Mouse (Mus musculus): ENCODE measurements at regions not wholly inside any gene's neighbourhood (a gene's known extent, or its start where the extent isn't known, plus 50 kb on each side); places are given as distances from the start of the nearest gene placed in this dataset.
"Not testable (repeated sequence)": the region's sequence is repeated elsewhere in the genome, so short reads cannot be mapped to it uniquely, and the experiment has no call there.

GRCm38 (mm10) chr8:126081279-126081678 lies 86.3 kb downstream of the Kcnk1 start:
- no peaks in the 10 kb centered on the region for H3K4me1 ChIP-seq
- no peak overlapping the region for H3K4me2 ChIP-seq (replicated peaks)
- H3K36me3 ChIP-seq = no peaks in the 10 kb centered on the region
- H3K27me3 ChIP-seq (replicated peaks) = no peaks in the 10 kb centered on the region
- no peak overlapping the region for H3K27ac ChIP-seq
- no peak overlapping the region for H3K4me3 ChIP-seq
- H3K9ac ChIP-seq = no peak overlapping the region
- H3K9me3 ChIP-seq = no peaks in the 10 kb centered on the region
- no peak for ATAC-seq (ENCODE audit: low FRiP score, low read depth)

DNA sequence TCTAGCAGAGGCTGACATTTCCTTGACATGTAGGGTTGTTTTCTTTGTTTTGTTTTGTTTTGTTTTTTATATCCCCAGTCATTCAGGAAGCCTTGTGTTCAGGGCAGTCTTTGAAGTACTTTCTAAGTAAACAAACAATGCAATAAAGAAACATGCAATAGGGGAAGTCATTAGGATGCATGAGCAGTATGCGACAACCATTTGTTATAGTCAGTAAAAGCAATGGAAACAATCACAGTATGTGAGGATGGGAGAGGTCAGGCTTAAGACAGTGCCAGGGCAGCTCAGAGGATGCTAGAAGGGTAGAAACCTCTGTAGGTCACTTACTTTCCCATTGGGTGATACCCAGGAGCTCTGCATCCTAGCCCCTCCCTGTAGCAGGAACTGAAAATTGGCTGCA lies 87.9 kb downstream of the Kcnk1 start:
- H3K27me3 ChIP-seq (replicated peaks) = no peaks in the 10 kb centered on the region
- WGBS = 66% methylated on average over 1 of the region's 1 CpGs
- no peaks in the 10 kb centered on the region for H3K9me3 ChIP-seq

DNA sequence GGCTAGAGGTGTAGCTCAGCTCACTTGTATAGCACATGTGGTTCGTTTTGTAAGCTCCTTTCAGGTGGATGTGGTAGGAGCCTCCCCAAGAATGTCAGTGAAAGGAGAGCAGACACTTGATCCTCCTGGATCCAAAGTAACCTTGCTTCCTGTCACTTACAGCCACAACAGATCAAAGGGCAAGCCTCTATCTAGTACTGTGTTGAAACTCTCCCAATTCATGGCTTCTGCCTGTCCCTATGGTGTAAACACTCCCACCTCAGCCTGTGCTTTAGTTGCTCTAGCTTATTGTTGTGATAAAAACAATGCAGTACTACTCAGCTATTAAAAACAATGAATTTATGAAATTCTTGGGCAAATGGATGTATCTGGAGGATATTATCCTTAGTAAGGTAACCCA lies 95.8 kb downstream of the Kcnk1 start:
- Histone ChIP-seq H3K36me3 (no peaks in the 10 kb centered on the region), H3K27me3 (replicated peaks) (no peaks in the 10 kb centered on the region), H3K9me3 (peaks cover 6% of the 10 kb centered on the region), H3K4me1 (no peaks in the 10 kb centered on the region), H3K27ac (no peak overlapping the region), H3K9ac (no peak overlapping the region), H3K4me2 (replicated peaks) (no peak overlapping the region), H3K4me3 (no peak overlapping the region)
- 68% methylated on average over 1 of the region's 1 CpGs for WGBS
- no peak for ATAC-seq (ENCODE audit: low FRiP score, low read depth)

More for the DNA sequence above, 87.9 kb downstream of the Kcnk1 start:
- H3K36me3 ChIP-seq = no peaks in the 10 kb centered on the region
- no peak overlapping the region for H3K4me2 ChIP-seq (replicated peaks)
- no peak overlapping the region for H3K27ac ChIP-seq
- no peak for ATAC-seq (ENCODE audit: low FRiP score, low read depth)
- H3K9ac ChIP-seq = no peak overlapping the region
- H3K4me3 ChIP-seq = no peak overlapping the region
- H3K4me1 ChIP-seq = no peaks in the 10 kb centered on the region

DNA sequence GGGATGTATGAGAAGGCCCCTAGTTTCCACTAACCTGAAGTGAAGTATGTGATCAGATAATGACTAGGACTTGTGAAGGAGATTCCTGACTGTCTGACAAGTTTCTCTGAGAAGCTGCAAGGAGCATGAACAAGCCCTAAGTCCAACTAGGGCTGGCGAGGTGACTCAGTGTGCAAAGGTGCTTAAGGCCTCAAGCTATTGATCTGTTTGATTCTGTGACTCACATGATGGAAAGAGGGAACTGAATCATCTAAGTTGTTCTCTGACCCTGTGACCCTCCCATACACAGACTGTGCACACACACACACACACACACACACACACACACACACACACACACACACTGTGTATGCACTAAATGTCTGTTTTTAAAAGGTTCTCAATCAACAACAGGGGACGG lies 99.0 kb downstream of the Kcnk1 start:
- Histone ChIP-seq H3K27ac (no peak overlapping the region), H3K9me3 (no peaks in the 10 kb centered on the region; the same call in 1 of the 2 replicates), H3K9ac (no peak overlapping the region), H3K27me3 (replicated peaks) (no peaks in the 10 kb centered on the region), H3K4me3 (no peak overlapping the region), H3K4me2 (replicated peaks) (no peak overlapping the region), H3K4me1 (no peaks in the 10 kb centered on the region), H3K36me3 (no peaks in the 10 kb centered on the region)
- ATAC-seq (ENCODE audit: low FRiP score, low read depth) = no peak
- WGBS = 70% methylated on average over 2 of the region's 2 CpGs

DNA sequence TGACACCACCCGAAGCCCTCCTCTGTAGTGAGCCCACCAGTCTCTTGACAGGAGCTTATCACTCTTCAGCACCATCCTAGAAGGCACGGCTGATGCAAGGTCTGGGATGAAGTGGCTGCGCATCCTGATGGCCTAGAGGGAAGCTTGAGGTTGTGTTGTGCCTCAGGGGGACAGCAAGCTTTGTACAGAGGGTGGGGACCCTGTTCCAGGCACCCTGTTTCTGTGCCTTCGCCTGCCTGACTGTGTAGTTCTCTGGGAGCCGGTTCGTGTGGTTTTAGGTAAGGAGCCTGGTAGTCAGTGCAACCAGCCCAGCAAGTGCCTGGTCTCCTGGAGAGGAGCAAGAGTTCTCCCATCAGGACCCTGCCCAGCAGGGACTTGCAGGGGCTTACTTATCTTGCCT lies 101.1 kb downstream of the Kcnk1 start:
- H3K4me3 ChIP-seq = no peak overlapping the region
- H3K27ac ChIP-seq = no peak overlapping the region
- no peaks in the 10 kb centered on the region for H3K36me3 ChIP-seq
- no peak overlapping the region for H3K9ac ChIP-seq
- no peaks in the 10 kb centered on the region for H3K4me1 ChIP-seq
- H3K9me3 ChIP-seq = no peaks in the 10 kb centered on the region
- H3K27me3 ChIP-seq (replicated peaks) = no peaks in the 10 kb centered on the region
- WGBS = 88% methylated on average over 6 of the region's 6 CpGs
- no peak for ATAC-seq (ENCODE audit: low FRiP score, low read depth)
- no peak overlapping the region for H3K4me2 ChIP-seq (replicated peaks)

DNA sequence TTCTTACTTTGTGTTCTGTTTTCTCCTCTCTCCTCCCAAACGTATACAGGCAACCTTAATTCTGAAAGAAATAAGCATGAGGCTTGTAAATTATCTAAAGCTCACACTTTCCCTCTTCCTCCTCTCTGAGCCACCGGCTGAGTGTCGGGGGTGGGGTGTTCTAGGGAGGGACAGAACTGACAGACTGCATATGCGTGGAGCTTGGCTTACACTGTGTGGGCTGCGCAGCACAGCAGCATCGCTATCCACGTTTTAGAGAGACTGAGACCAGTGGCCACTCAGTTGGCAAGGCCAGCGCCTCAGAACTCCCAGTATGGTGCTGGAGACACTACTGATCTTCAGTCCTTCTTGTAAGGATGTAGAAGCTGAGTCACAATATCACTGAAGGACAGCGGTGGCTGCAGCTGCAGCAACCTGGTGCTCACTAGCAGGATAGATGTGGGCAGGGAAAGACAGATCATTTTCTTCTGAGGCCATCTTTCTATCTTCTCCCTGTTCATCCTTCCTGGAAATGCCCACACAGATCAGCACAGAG lies 101.7 kb downstream of the Kcnk1 start:
- no peaks in the 10 kb centered on the region for H3K36me3 ChIP-seq
- no peaks in the 10 kb centered on the region for H3K9me3 ChIP-seq
- no peaks in the 10 kb centered on the region for H3K27me3 ChIP-seq (replicated peaks)
- H3K4me3 ChIP-seq = no peak overlapping the region
- no peak overlapping the region for H3K27ac ChIP-seq
- no peak overlapping the region for H3K4me2 ChIP-seq (replicated peaks)
- no peaks in the 10 kb centered on the region for H3K4me1 ChIP-seq
- H3K9ac ChIP-seq = no peak overlapping the region
- ATAC-seq (ENCODE audit: low FRiP score, low read depth) = no peak
- 73% methylated on average over 9 of the region's 9 CpGs for WGBS

- no peak overlapping the region for H3K4me3 ChIP-seq
- H3K4me1 ChIP-seq = no peaks in the 10 kb centered on the region
- WGBS = 87% methylated on average over 6 of the region's 6 CpGs
- no peaks in the 10 kb centered on the region for H3K27me3 ChIP-seq (replicated peaks)
- no peak overlapping the region for H3K9ac ChIP-seq
- H3K9me3 ChIP-seq = no peaks in the 10 kb centered on the region
- H3K27ac ChIP-seq = no peak overlapping the region
- ATAC-seq (ENCODE audit: low FRiP score, low read depth) = no peak
- H3K4me2 ChIP-seq (replicated peaks) = no peak overlapping the region
- H3K36me3 ChIP-seq = no peaks in the 10 kb centered on the region
Observed at GRCm38 (mm10) chr8:126098886-126099285, 103.9 kb downstream of the Kcnk1 start.

DNA sequence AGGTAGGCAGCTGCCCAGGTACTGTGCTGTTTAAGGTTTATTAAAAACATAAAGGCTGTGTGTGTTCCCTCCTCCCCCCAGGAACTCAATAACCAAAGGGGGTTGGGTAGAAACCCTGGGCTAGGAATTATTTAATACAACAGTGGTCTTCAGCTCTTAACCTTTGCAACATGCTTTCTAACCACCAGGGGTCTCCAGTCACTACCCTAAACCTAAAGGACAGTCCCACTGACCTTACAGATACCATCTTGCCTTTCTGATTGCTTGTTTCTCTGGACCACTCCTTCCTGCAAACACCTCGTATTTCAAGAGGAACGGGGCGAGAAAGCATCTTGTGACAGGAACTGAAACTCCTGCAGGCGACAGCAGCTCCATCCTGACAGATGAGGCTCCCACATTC lies 104.9 kb downstream of the Kcnk1 start:
- 64% methylated on average over 4 of the region's 4 CpGs for WGBS
- Histone ChIP-seq H3K27me3 (replicated peaks) (no peaks in the 10 kb centered on the region), H3K4me2 (replicated peaks) (no peak overlapping the region), H3K36me3 (no peaks in the 10 kb centered on the region), H3K4me3 (no peak overlapping the region), H3K9me3 (no peaks in the 10 kb centered on the region), H3K9ac (no peak overlapping the region), H3K4me1 (no peaks in the 10 kb centered on the region), H3K27ac (no peak overlapping the region)
- no peak for ATAC-seq (ENCODE audit: low FRiP score, low read depth)

DNA sequence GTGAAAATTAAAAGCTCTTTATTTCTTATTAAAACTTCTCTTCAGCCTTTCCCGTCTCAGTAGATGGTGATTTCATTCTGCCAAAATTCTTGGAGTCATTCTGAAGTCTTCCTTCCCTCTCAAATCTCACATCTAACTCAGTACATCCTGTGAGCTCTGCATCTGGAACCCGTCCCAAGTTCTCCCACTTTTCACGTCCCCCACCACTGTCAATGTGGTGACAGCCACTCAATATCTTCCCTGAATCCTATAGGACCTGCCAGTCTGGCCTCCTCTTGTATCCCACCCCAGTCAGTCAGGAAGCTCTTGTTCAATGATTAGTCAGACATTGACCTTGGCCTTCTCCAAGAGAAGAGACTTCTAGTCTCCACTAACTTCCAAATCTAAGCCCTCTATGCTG lies 110.1 kb downstream of the Kcnk1 start:
- Histone ChIP-seq H3K4me3 (no peak overlapping the region), H3K9me3 (no peaks in the 10 kb centered on the region), H3K4me1 (no peaks in the 10 kb centered on the region), H3K27ac (no peak overlapping the region), H3K27me3 (replicated peaks) (no peaks in the 10 kb centered on the region), H3K9ac (no peak overlapping the region), H3K36me3 (no peaks in the 10 kb centered on the region), H3K4me2 (replicated peaks) (no peak overlapping the region)
- ATAC-seq (ENCODE audit: low FRiP score, low read depth) = no peak
- WGBS = 88% methylated on average over 3 of the region's 3 CpGs

- Histone ChIP-seq H3K4me1 (no peaks in the 10 kb centered on the region), H3K27me3 (replicated peaks) (no peaks in the 10 kb centered on the region), H3K27ac (no peak overlapping the region), H3K4me3 (no peak overlapping the region), H3K4me2 (replicated peaks) (no peak overlapping the region), H3K9ac (no peak overlapping the region), H3K36me3 (no peaks in the 10 kb centered on the region), H3K9me3 (0 out of 2 replicates have a peak, but pooled peaks cover 7% of the 10 kb centered on the region)
- ATAC-seq (ENCODE audit: low FRiP score, low read depth) = no peak
- WGBS = 75% methylated on average over 6 of the region's 6 CpGs
Observed at GRCm38 (mm10) chr8:126126041-126126440, 131.1 kb downstream of the Kcnk1 start.

DNA sequence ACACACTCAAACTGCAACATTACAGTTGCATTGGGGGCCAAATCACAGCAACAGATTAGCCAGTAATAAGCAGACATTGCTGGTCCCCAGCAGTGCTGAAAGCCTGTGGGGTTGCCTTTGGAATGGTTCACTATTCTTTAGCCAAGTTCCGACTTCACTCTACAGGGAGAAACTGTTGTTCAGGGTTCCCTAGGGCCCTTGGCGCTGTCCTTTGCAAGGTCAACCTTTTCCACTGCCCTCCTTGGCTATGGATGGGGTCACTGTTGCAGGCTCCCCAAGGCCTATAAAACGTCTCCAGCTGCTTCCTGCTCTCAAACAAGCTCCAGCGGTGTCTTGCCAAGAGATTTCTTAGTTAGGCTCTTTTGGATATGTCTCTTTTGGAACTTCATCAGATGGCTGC lies 137.1 kb downstream of the Kcnk1 start:
- Histone ChIP-seq H3K4me2 (replicated peaks) (no peak overlapping the region), H3K4me1 (no peaks in the 10 kb centered on the region), H3K27me3 (replicated peaks) (no peaks in the 10 kb centered on the region), H3K4me3 (no peak overlapping the region), H3K9ac (no peak overlapping the region), H3K27ac (no peak overlapping the region), H3K36me3 (no peaks in the 10 kb centered on the region), H3K9me3 (no peaks in the 10 kb centered on the region)
- 76% methylated on average over 4 of the region's 4 CpGs for WGBS
- ATAC-seq (ENCODE audit: low FRiP score, low read depth) = no peak

GRCm38 (mm10) chr8:126132918-126133317 lies 137.9 kb downstream of the Kcnk1 start:
- ATAC-seq (ENCODE audit: low FRiP score, low read depth); H3K27ac ChIP-seq; H3K4me1 ChIP-seq; H3K36me3 ChIP-seq; H3K27me3 ChIP-seq (replicated peaks); H3K4me3 ChIP-seq; H3K9me3 ChIP-seq; H3K4me2 ChIP-seq (replicated peaks); H3K9ac ChIP-seq: not testable (repeated sequence)
- WGBS = 96% methylated on average over 4 of the region's 4 CpGs

GRCm38 (mm10) chr8:126135100-126135499 lies 140.1 kb downstream of the Kcnk1 start:
- Histone ChIP-seq H3K4me1 (peaks cover 13% of the 10 kb centered on the region), H3K27me3 (replicated peaks) (peaks cover 27% of the 10 kb centered on the region), H3K36me3 (no peaks in the 10 kb centered on the region), H3K9ac (no peak overlapping the region), H3K4me2 (replicated peaks) (no peak overlapping the region), H3K27ac (no peak overlapping the region), H3K4me3 (no peak overlapping the region), H3K9me3 (no peaks in the 10 kb centered on the region)
- no peak for ATAC-seq (ENCODE audit: low FRiP score, low read depth)
- WGBS = 82% methylated on average over 10 of the region's 10 CpGs

Measured in neural tube, embryonic 12.5 days (tissue).